Mouse (Mus musculus): Measurements from ENCODE around the gene Dennd4a. TPM values are rescaled to one million over a fixed set of nuclear protein-coding genes. Genes with fewer than 3 reads are reported as not detected.
"Not testable (repeated sequence)": the region's sequence is repeated elsewhere in the genome, so short reads cannot be mapped to it uniquely, and the experiment has no call there.

Gene Dennd4a
- polyA plus RNA-seq, 1 experiment from 2014 or later = 3.9 TPM

DNA sequence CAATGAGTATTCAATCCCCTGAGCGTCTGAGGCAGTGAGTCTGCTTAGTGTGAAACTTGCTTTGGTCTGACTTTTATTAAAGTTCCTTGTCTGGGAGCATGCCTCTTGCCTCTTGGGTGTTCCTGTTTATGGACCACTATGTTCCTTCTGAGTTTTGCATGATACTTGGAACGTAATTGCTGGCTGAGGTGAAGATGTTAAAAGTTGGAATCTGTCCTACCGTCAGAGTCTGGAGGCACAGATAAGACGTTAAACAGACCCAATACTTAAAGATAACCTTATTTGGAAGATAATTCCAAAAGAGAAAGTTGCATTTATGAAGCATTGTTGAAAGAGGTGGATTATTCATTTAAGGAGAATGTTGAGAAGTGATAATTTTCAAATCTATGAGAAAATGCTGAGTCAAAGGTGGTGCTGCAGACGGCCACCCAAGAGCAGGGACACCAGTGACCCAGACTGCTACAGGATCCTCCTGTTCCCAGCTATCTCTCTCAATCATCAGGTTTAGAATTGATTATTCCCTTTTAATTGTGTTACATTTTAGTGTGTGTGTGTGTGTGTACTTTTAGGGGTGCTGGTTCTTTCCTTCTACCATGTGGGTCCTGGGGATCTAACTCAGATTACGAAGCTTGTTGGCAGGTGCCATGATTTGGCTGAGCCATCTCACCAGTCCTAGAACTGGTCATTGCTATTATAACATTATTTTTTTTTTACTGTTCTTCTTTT, 4.6 kb upstream of the Dennd4a start:
- Histone ChIP-seq H3K9me3 (ENCODE audit: control insufficient read depth, low read length) (no peaks in the 10 kb centered on the region), H3K27ac (ENCODE audit: low read length) (peak overlapping the region; percentile 43; the same call in 1 of the 2 replicates), H3K4me1 (ENCODE audit: control insufficient read depth, insufficient read depth, low read length) (no peaks in the 10 kb centered on the region), H3K27me3 (replicated peaks; ENCODE audit: control insufficient read depth, insufficient read depth, low read length) (no peaks in the 10 kb centered on the region), H3K9ac (ENCODE audit: low read depth, low read length) (no peak overlapping the region), H3K4me3 (ENCODE audit: low read length) (no peak overlapping the region), H3K4me2 (ENCODE audit: low read depth, low read length) (no peak overlapping the region), H3K36me3 (ENCODE audit: control insufficient read depth, insufficient read depth, low read length) (no peaks in the 10 kb centered on the region)
- 45% methylated on average over 6 of the region's 6 CpGs for WGBS
- no peak for ATAC-seq

- Histone ChIP-seq H3K36me3 (ENCODE audit: control insufficient read depth, insufficient read depth, low read length) (no peaks in the 10 kb centered on the region), H3K4me2 (ENCODE audit: low read depth, low read length) (no peak overlapping the region), H3K27ac (ENCODE audit: low read length) (no peak overlapping the region), H3K4me1 (ENCODE audit: control insufficient read depth, insufficient read depth, low read length) (peaks cover 3% of the 10 kb centered on the region; the same call in 1 of the 2 replicates), H3K9ac (ENCODE audit: low read depth, low read length) (no peak overlapping the region), H3K4me3 (ENCODE audit: low read length) (no peak overlapping the region), H3K27me3 (replicated peaks; ENCODE audit: control insufficient read depth, insufficient read depth, low read length) (no peaks in the 10 kb centered on the region), H3K9me3 (ENCODE audit: control insufficient read depth, low read length) (no peaks in the 10 kb centered on the region)
- 72% methylated on average over 14 of the region's 14 CpGs for WGBS
- ATAC-seq = no peak
Observed at GRCm38 (mm10) chr9:64807061-64807808, 3.9 kb upstream of the Dennd4a start.

GRCm38 (mm10) chr9:64809851-64810250, 1.3 kb upstream of the Dennd4a start:
- Histone ChIP-seq H3K27me3 (replicated peaks; ENCODE audit: control insufficient read depth, insufficient read depth, low read length) (no peaks in the 10 kb centered on the region), H3K9me3 (ENCODE audit: control insufficient read depth, low read length) (no peaks in the 10 kb centered on the region), H3K4me1 (ENCODE audit: control insufficient read depth, insufficient read depth, low read length) (peaks cover 6% of the 10 kb centered on the region; the same call in 1 of the 2 replicates), H3K4me3 (ENCODE audit: low read length) (no peak overlapping the region), H3K9ac (ENCODE audit: low read depth, low read length) (no peak overlapping the region), H3K27ac (ENCODE audit: low read length) (no peak overlapping the region), H3K4me2 (ENCODE audit: low read depth, low read length) (no peak overlapping the region), H3K36me3 (ENCODE audit: control insufficient read depth, insufficient read depth, low read length) (no peaks in the 10 kb centered on the region)
- 71% methylated on average over 3 of the region's 3 CpGs for WGBS
- no peak for ATAC-seq

DNA sequence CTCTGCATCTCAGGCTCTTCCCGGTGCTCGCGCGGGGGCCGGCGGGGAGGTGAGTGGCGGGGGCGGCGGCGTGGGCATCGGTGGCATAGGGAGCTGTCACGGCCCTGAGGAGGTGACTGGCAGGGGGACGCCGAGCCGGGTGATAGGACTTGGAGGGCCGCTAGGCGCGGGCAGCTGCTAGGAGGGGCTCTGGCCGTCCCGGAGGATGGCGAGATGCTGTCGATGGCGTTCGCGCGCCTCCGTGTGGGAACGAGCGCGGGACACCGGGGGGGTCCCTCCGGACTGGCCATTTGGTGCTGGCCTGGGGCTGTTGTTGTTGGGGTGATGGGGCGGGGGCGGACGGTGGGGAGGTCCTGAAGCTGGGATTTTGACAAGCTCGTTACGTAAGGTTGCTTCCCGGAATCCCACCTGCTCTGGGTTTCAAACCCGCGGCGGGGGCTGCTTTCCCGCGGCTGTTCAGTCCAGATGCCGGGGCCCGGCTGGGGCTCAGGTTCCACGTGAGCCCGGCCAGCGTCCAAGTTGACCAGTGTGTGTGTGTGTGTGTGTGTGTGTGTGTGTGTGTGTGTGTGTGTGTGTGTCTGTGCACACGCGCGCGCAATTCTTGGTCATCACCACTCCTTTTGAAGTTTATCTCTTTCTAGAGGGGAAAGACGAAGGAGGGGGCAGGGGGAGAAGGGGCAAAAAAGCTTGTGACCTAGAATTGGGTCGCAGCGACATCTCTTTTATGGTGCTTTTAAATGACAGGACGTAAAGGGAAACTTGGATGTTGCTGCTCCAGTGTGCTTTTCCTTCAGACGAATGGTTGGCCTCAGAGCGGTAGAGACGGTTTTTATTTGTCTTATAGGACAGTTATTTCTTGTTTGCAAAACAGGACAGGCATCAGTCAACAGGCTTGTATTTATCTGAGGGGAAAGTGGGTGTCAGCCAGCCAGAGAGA, 666 bp downstream of the Dennd4a start:
- Histone ChIP-seq H3K9ac (ENCODE audit: low read depth, low read length) (peak overlapping the region; percentile 73), H3K4me1 (ENCODE audit: control insufficient read depth, insufficient read depth, low read length) (peaks cover 6% of the 10 kb centered on the region; the same call in 1 of the 2 replicates), H3K36me3 (ENCODE audit: control insufficient read depth, insufficient read depth, low read length) (no peaks in the 10 kb centered on the region), H3K27me3 (replicated peaks; ENCODE audit: control insufficient read depth, insufficient read depth, low read length) (no peaks in the 10 kb centered on the region), H3K27ac (ENCODE audit: low read length) (peak overlapping the region; percentile 62), H3K4me3 (ENCODE audit: low read length) (peak overlapping the region; percentile 81), H3K4me2 (ENCODE audit: low read depth, low read length) (peak overlapping the region; percentile 77), H3K9me3 (ENCODE audit: control insufficient read depth, low read length) (no peaks in the 10 kb centered on the region)
- peak; percentile 78 for ATAC-seq
- WGBS = 1% methylated on average over 55 of the region's 59 CpGs

DNA sequence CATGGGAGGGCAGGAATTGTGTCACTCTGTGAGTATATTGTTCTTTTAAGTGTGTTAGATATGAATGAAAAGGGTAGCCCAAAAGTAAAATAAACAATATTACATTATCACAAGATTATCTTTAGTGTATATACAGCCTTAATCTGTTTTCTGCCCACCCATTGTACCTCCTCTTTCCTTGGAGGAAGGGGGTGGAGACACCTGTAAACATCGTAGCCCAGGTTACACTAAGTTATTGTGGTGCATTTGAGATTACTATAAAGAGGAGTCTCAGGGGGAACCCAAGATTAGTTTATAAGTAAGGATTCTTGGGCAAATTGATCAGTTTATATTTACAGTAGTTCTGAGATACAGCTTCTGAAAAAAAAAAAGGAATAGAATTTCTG, 1.3 kb downstream of the Dennd4a start:
- Histone ChIP-seq H3K4me3 (ENCODE audit: low read length) (peak overlapping the region; percentile 81), H3K27me3 (replicated peaks; ENCODE audit: control insufficient read depth, insufficient read depth, low read length) (no peaks in the 10 kb centered on the region), H3K9me3 (ENCODE audit: control insufficient read depth, low read length) (no peaks in the 10 kb centered on the region), H3K27ac (ENCODE audit: low read length) (no peak overlapping the region), H3K9ac (ENCODE audit: low read depth, low read length) (peak overlapping the region; percentile 73; the same call in 1 of the 2 replicates), H3K36me3 (ENCODE audit: control insufficient read depth, insufficient read depth, low read length) (no peaks in the 10 kb centered on the region), H3K4me1 (ENCODE audit: control insufficient read depth, insufficient read depth, low read length) (peaks cover 6% of the 10 kb centered on the region; the same call in 1 of the 2 replicates), H3K4me2 (ENCODE audit: low read depth, low read length) (peak overlapping the region; percentile 77)
- no peak for ATAC-seq
- 40% methylated on average over 1 of the region's 1 CpGs for WGBS

GRCm38 (mm10) chr9:64814273-64814672, 3.1 kb downstream of the Dennd4a start:
- H3K27ac ChIP-seq (ENCODE audit: low read length) = no peak overlapping the region
- H3K4me1 ChIP-seq (ENCODE audit: control insufficient read depth, insufficient read depth, low read length) = peaks cover 6% of the 10 kb centered on the region; the same call in 1 of the 2 replicates
- no peak overlapping the region for H3K4me2 ChIP-seq (ENCODE audit: low read depth, low read length)
- H3K9ac ChIP-seq (ENCODE audit: low read depth, low read length) = no peak overlapping the region
- ATAC-seq = no peak
- H3K27me3 ChIP-seq (replicated peaks; ENCODE audit: control insufficient read depth, insufficient read depth, low read length) = no peaks in the 10 kb centered on the region
- no peaks in the 10 kb centered on the region for H3K9me3 ChIP-seq (ENCODE audit: control insufficient read depth, low read length)
- H3K4me3 ChIP-seq (ENCODE audit: low read length) = no peak overlapping the region
- 76% methylated on average over 6 of the region's 6 CpGs for WGBS
- H3K36me3 ChIP-seq (ENCODE audit: control insufficient read depth, insufficient read depth, low read length) = no peaks in the 10 kb centered on the region

- not testable (repeated sequence) for ATAC-seq; H3K9ac ChIP-seq (ENCODE audit: low read depth, low read length); H3K27me3 ChIP-seq (replicated peaks; ENCODE audit: control insufficient read depth, insufficient read depth, low read length); H3K4me2 ChIP-seq (ENCODE audit: low read depth, low read length); H3K4me1 ChIP-seq (ENCODE audit: control insufficient read depth, insufficient read depth, low read length); H3K4me3 ChIP-seq (ENCODE audit: low read length); H3K27ac ChIP-seq (ENCODE audit: low read length); H3K9me3 ChIP-seq (ENCODE audit: control insufficient read depth, low read length); H3K36me3 ChIP-seq (ENCODE audit: control insufficient read depth, insufficient read depth, low read length)
- WGBS = 89% methylated on average over 4 of the region's 4 CpGs
Observed at GRCm38 (mm10) chr9:64819686-64820085, 8.5 kb downstream of the Dennd4a start.

DNA sequence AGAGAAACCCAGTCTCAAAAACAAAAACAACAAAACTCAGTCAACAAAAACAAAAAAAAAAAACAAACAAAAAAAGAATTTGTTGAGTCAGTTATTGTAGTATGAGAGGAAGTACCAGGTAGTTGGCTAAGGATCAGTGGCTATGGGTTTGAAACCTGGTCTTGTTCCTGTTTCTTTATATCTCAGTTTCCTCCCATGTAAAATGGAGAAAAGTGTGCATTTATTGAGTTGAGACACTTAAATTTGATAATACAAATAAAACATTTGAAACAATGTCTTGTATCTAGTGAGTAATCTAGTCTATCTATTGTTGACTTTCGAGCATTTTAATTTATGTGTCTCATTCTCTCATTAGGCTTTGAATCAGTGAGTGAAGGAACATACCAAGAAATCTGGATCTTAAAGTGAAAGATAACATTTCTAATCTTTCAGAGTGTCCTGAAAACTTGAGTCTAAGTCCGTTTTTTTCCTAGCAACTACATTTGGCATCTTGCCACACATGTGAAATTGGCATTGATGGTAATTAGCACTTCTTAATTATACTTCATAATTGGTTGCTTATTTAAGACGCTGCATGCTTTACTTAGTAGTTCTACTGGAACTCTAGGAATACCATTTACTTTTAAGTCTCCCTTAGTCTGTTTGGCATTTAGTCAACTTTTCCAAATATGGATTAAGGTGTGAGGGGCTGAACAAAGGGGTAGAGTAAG, 9.1 kb downstream of the Dennd4a start:
- Histone ChIP-seq H3K4me1 (ENCODE audit: control insufficient read depth, insufficient read depth, low read length) (no peaks in the 10 kb centered on the region), H3K9ac (ENCODE audit: low read depth, low read length) (no peak overlapping the region), H3K27me3 (replicated peaks; ENCODE audit: control insufficient read depth, insufficient read depth, low read length) (no peaks in the 10 kb centered on the region), H3K36me3 (ENCODE audit: control insufficient read depth, insufficient read depth, low read length) (no peaks in the 10 kb centered on the region), H3K27ac (ENCODE audit: low read length) (no peak overlapping the region), H3K4me2 (ENCODE audit: low read depth, low read length) (no peak overlapping the region), H3K9me3 (ENCODE audit: control insufficient read depth, low read length) (no peaks in the 10 kb centered on the region), H3K4me3 (ENCODE audit: low read length) (no peak overlapping the region)
- WGBS = 78% methylated on average over 3 of the region's 3 CpGs
- no peak for ATAC-seq

Measured in intestine, embryonic 16.5 days (tissue).